Mouse (Mus musculus) spleen, adult 2 months (tissue): ENCODE results near the gene Epha10.

Source experiments
- CTCF ChIP-seq: fragments of 200-500 bp; IDR thresholded peaks from 2 replicates; pipeline ENCODE4 v1.5.1; 2011; ENCODE audit warnings: mild to moderate bottlenecking, inconsistent platforms; ENCODE audit not compliant: insufficient read depth, insufficient read length, insufficient replicate concordance; ENCODE audit errors: extremely low read depth
- POLR2A ChIP-seq: fragments of 200-500 bp; IDR thresholded peaks from 2 replicates; pipeline ENCODE4 v1.6.1; 2011; ENCODE audit warnings: low read depth, low read length, inconsistent platforms

DNA sequence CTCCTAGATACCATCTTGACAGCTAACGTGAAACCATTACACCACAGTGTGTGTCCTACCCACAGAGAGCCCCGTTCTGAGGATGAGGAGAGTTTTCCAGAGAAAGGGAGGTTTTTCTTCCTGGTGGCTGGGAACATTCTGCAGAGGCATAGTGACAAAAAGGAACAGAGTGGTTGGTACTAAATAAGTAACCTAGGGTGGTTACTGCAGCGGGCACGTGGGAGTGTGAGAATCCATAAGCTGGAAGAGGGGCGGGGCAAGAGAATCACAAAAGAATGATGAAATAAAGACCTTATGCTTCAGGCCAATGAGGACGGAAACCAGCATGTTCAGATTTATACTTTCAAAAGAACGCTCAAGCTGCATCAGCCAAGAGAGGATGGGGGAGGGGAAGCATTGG is 8.0 kb downstream of the Epha10 start:
- no peak for TF ChIP-seq POLR2A
- TF ChIP-seq CTCF: no peak
